Comparison of ENCODE assay signal across 9 mouse cellular contexts in the genomic region with DNA sequence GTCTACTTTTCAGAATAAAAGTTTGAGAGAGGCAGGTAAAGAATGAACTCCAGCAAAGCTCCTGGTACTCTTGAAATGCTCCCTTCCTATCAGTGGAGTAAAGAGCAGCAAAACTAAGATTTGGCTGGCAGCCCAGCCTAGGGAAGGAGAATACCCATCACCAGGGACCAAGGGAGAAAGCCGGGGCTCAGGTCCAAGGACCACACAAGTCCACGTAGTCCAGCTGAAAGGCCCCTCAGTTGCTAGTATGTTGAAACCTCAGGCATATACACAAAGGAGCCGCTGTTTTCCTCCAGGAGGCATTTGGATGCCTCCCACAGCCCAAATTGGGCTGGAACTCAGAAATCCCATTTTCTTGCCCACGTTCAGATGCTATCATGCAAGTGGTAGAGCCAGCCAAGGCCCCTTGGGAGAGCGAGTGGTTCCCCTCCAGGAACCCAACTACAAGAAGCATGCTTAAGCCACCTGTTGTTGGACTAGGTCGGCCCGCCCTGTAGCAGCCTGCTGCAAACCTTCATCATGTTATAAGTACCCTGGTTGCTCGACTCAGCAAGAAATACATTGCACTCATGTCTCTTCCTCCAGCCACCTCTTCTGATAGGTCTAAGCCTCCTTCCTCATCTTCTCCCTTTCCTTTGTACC. TPM values are rescaled to one million over a fixed set of nuclear protein-coding genes. Genes with fewer than 3 reads are reported as not detected.
DNase-seq lines count a peak whose midpoint lies in the region; ATAC-seq lines count a peak whose summit lies in the region.
"Had no signal": no experiment of that assay in that cellular context is flagged by ENCODE, and none has a peak within 500 bp of the region (broad histone marks: within the 10 kb centered on the region; RNA-seq: fewer than 3 reads in every experiment).

No protein-coding gene starts in this region.

- peaks cover 9% of the 10 kb centered on the region for H3K4me1 ChIP-seq in kidney, embryonic 15.5 days
- H3K4me1 ChIP-seq in forebrain, embryonic 11.5 days (replicated peaks; ENCODE audit: control insufficient read depth, insufficient read depth, low read length) = peaks cover 2% of the 10 kb centered on the region; the same call in 1 of the 2 replicates
- peaks cover 15% of the 10 kb centered on the region for H3K4me1 ChIP-seq in neural tube, embryonic 13.5 days (replicated peaks)

- H3K36me3 ChIP-seq in kidney, embryonic 15.5 days = no peaks in the 10 kb centered on the region
- H3K36me3 ChIP-seq in forebrain, embryonic 11.5 days (ENCODE audit: control insufficient read depth, insufficient read depth, low read length) = no peaks in the 10 kb centered on the region
- no peaks in the 10 kb centered on the region for H3K36me3 ChIP-seq in neural tube, embryonic 13.5 days

- H3K4me3 ChIP-seq in kidney, embryonic 15.5 days (replicated peaks) = peak overlapping the region; percentile 62
- peak overlapping the region; percentile 68; the same call in 1 of the 2 replicates for H3K4me3 ChIP-seq in forebrain, embryonic 11.5 days (ENCODE audit: low read depth, low read length)
- peak overlapping the region; percentile 73 for H3K4me3 ChIP-seq in neural tube, embryonic 13.5 days

- H3K27ac ChIP-seq in kidney, embryonic 15.5 days = no peak overlapping the region
- H3K27ac ChIP-seq in forebrain, embryonic 11.5 days (ENCODE audit: low read depth, low read length) = no peak overlapping the region
- no peak overlapping the region for H3K27ac ChIP-seq in neural tube, embryonic 13.5 days (replicated peaks)

- peak overlapping the region; percentile 97 for H3K4me2 ChIP-seq in kidney, embryonic 15.5 days
- H3K4me2 ChIP-seq in forebrain, embryonic 11.5 days (ENCODE audit: low read depth, low read length, severe bottlenecking) = peak overlapping the region; percentile 96; the same call in 1 of the 2 replicates
- H3K4me2 ChIP-seq in neural tube, embryonic 13.5 days = peak overlapping the region; percentile 82

- 65% methylated on average over 8 of the region's 8 CpGs for WGBS in kidney, embryonic 15.5 days
- 66% methylated on average over 8 of the region's 8 CpGs for WGBS in forebrain, embryonic 11.5 days
- WGBS in neural tube, embryonic 13.5 days = 61% methylated on average over 8 of the region's 8 CpGs

- H3K9me3 ChIP-seq in kidney, embryonic 15.5 days (replicated peaks) = no peaks in the 10 kb centered on the region
- H3K9me3 ChIP-seq in forebrain, embryonic 11.5 days (ENCODE audit: control insufficient read depth, low read length) = no peaks in the 10 kb centered on the region
- H3K9me3 ChIP-seq in neural tube, embryonic 13.5 days = no peaks in the 10 kb centered on the region

- DNase-seq in kidney, postnatal 14 days = no peak
- peak; percentile 50 for DNase-seq in forebrain, embryonic 11.5 days (ENCODE audit: low spot score)
- peak; percentile 26 to 31 for DNase-seq in layer of hippocampus, adult 8-10 months (ENCODE audit: low spot score in 2 of 2)
- no peak for DNase-seq in lung, postnatal 10 days
- DNase-seq in adipocyte (ENCODE audit: low spot score) = no peak

- no peak for ATAC-seq in kidney, embryonic 15.5 days (replicated peaks; ENCODE audit: low FRiP score)
- ATAC-seq in forebrain, embryonic 11.5 days (replicated peaks; ENCODE audit: low FRiP score) = no peak
- no peak for ATAC-seq in neural tube, embryonic 13.5 days (ENCODE audit: low read depth)
- ATAC-seq in megakaryocyte, adult 5-6 weeks (ENCODE audit: poor library complexity, severe bottlenecking) = no peak
- ATAC-seq: Patski had no signal

- no peak overlapping the region for H3K9ac ChIP-seq in kidney, embryonic 15.5 days
- H3K9ac ChIP-seq in forebrain, embryonic 11.5 days (ENCODE audit: low read length) = 0 out of 2 replicates have a peak overlapping the region, but pooled peaks have one; percentile 77
- peak overlapping the region; percentile 85 for H3K9ac ChIP-seq in neural tube, embryonic 13.5 days

- peaks cover 57% of the 10 kb centered on the region for H3K27me3 ChIP-seq in kidney, embryonic 15.5 days
- peaks cover 9% of the 10 kb centered on the region; the same call in 1 of the 2 replicates for H3K27me3 ChIP-seq in forebrain, embryonic 11.5 days (ENCODE audit: control insufficient read depth, insufficient read depth, low read length)
- H3K27me3 ChIP-seq in neural tube, embryonic 13.5 days = peaks cover 36% of the 10 kb centered on the region

RNA-seq across cellular contexts. Expression of gene Sgcd, which starts 1.4 kb away (rescaled TPM):
- 2.2 and 2.8 TPM in 2 replicates for polyA plus RNA-seq in kidney, embryonic 15.5 days (2015; fragmentation: Nextera tagmentation; extraction: Ambion mirVana)
- 2.3 TPM in 2 replicates for polyA plus RNA-seq in forebrain, embryonic 11.5 days (2014; fragmentation: Nextera tagmentation; extraction: Ambion mirVana)
- total RNA-seq in layer of hippocampus, adult 8-10 months (2022) = 10 to 100 TPM; 12.8 to 20.7 (median 15.3) TPM
- 2.9 and 3.0 TPM in 2 replicates for polyA plus RNA-seq in neural tube, embryonic 13.5 days (2015; fragmentation: Nextera tagmentation; extraction: Ambion mirVana)
- total RNA-seq in megakaryocyte, adult 5-6 weeks (2015) = not detected in 2 replicates
- 0.49 TPM in 1 of 2 replicates, not detected in the other for total RNA-seq in megakaryocyte, adult 5-6 weeks (2017)
- polyA plus RNA-seq: Patski had no signal

Comparison
In these comparisons a context has a peak if more than half of its experiments do, and no peak if none do; other contexts are left out.
1. DNase-seq: peak in forebrain, embryonic 11.5 days (single experiment) and layer of hippocampus, adult 8-10 months (2 of 2); none in kidney, postnatal 14 days (single experiment), lung, postnatal 10 days (single experiment) and adipocyte (single experiment).
2. Peak in every context shown above with its lines, with median percentiles within 50 percentile points of each other: H3K4me2 ChIP-seq and H3K4me3 ChIP-seq.